Mouse (Mus musculus): ENCODE data around the gene Capn12. TPM values are rescaled to one million over a fixed set of nuclear protein-coding genes. Genes with fewer than 3 reads are reported as not detected.
"Not testable (repeated sequence)": the region's sequence is repeated elsewhere in the genome, so short reads cannot be mapped to it uniquely, and the experiment has no call there.

Capn12 gene
- polyA plus RNA-seq, 1 experiment from 2014 or later: 0.45 TPM

GRCm38 (mm10) chr7:28883039-28883438 lies 1.8 kb downstream of the Capn12 start:
- H3K9me3 ChIP-seq: no peaks in the 10 kb centered on the region
- no peaks in the 10 kb centered on the region for H3K36me3 ChIP-seq
- H3K9ac ChIP-seq: no peak overlapping the region
- no peak for ATAC-seq (ENCODE audit: insufficient read depth, low FRiP score, low read depth)
- WGBS: 77% methylated on average over 11 of the region's 11 CpGs
- peaks cover 7% of the 10 kb centered on the region for H3K27me3 ChIP-seq (replicated peaks)
- no peaks in the 10 kb centered on the region for H3K4me1 ChIP-seq
- no peak overlapping the region for H3K4me2 ChIP-seq
- no peak overlapping the region for H3K4me3 ChIP-seq (replicated peaks)
- H3K27ac ChIP-seq: no peak overlapping the region

DNA sequence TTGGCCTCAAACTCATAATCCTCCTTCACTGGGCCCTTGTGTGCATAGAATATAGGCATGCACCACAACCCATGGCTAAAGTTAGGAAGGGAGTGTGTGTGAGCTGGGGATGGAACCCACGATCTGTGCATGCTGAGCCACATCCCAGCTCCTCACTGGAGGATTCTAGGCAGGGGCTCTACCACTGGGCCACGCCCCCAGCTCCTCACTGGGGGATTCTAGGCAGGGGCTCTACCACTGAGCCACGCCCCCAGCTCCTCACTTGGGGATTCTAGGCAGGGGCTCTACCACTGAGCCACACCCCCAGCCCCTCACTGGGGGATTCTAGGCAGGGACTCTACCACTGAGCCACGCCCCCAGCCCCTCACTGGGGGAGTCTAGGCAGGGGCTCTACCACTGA lies 2.5 kb downstream of the Capn12 start:
- H3K36me3 ChIP-seq; H3K9me3 ChIP-seq; H3K4me3 ChIP-seq (replicated peaks); H3K4me1 ChIP-seq; H3K27ac ChIP-seq; H3K4me2 ChIP-seq; H3K9ac ChIP-seq; ATAC-seq (ENCODE audit: insufficient read depth, low FRiP score, low read depth): not testable (repeated sequence)
- 88% methylated on average over 4 of the region's 4 CpGs for WGBS
- peaks cover 14% of the 10 kb centered on the region for H3K27me3 ChIP-seq (replicated peaks)

- H3K4me3 ChIP-seq (replicated peaks): no peak overlapping the region
- peaks cover 10% of the 10 kb centered on the region; the same call in 1 of the 2 replicates for H3K4me1 ChIP-seq
- WGBS: 26% methylated on average over 14 of the region's 14 CpGs
- no peak overlapping the region for H3K4me2 ChIP-seq
- H3K9me3 ChIP-seq: no peaks in the 10 kb centered on the region
- no peak overlapping the region for H3K27ac ChIP-seq
- peaks cover 20% of the 10 kb centered on the region for H3K27me3 ChIP-seq (replicated peaks)
- no peak for ATAC-seq (ENCODE audit: insufficient read depth, low FRiP score, low read depth)
- 0 out of 2 replicates have a peak, but pooled peaks cover 7% of the 10 kb centered on the region for H3K36me3 ChIP-seq
- H3K9ac ChIP-seq: no peak overlapping the region
Observed at GRCm38 (mm10) chr7:28886486-28886885, 5.3 kb downstream of the Capn12 start.

DNA sequence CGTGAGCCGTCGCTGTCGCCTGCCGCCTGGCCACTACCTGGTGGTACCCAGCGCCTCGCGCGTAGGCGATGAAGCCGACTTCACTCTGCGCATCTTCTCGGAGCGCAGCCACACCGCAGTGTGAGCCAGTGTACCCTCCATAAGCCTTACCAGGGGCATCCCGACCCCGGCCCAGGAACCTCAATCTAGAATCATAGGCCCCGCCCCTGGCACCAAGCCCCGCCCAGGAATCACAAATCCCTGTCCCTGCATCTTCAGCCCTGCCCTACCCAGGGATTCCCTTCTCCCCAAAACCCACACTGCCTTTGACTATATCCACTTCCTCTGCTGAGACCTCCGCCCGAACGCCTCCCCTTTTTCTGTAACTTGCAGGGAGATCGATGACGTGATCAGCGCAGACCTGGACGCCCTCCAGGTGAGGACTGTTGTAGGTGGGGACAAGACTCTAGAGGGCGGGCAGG lies 7.5 kb downstream of the Capn12 start:
- H3K9ac ChIP-seq: no peak overlapping the region
- peaks cover 25% of the 10 kb centered on the region for H3K36me3 ChIP-seq
- H3K27ac ChIP-seq: no peak overlapping the region
- H3K27me3 ChIP-seq (replicated peaks): peaks cover 20% of the 10 kb centered on the region
- H3K4me1 ChIP-seq: peaks cover 10% of the 10 kb centered on the region; the same call in 1 of the 2 replicates
- H3K4me3 ChIP-seq (replicated peaks): peak overlapping the region; percentile 35
- peak; percentile 13; the same call in 1 of the 2 replicates for ATAC-seq (ENCODE audit: insufficient read depth, low FRiP score, low read depth)
- H3K9me3 ChIP-seq: no peaks in the 10 kb centered on the region
- WGBS: 3% methylated on average over 27 of the region's 27 CpGs
- peak overlapping the region; percentile 66 for H3K4me2 ChIP-seq

DNA sequence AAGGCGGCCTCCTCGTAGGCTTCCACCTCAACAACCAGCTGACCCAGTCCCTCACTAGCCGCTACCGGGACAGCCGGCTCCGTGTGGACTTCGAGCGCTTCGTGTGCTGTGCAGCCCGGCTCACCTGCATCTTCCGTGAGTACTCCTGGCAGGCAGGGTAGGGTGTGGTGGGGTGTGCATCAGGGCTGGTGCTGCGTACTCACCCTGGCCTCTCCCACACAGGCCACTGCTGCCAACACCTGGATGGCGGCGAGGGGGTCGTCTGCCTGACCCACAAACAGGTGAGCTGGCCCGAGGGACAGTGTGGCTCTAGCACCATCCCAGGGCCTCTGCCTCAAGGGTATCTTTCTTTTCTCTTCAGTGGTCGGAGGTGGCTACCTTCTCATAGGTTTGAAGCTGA lies 11.4 kb downstream of the Capn12 start:
- Histone ChIP-seq H3K4me2 (no peak overlapping the region), H3K9ac (no peak overlapping the region), H3K4me1 (peaks cover 10% of the 10 kb centered on the region; the same call in 1 of the 2 replicates), H3K4me3 (replicated peaks) (no peak overlapping the region), H3K36me3 (peaks cover 57% of the 10 kb centered on the region), H3K9me3 (no peaks in the 10 kb centered on the region), H3K27me3 (replicated peaks) (peaks cover 16% of the 10 kb centered on the region), H3K27ac (no peak overlapping the region)
- 94% methylated on average over 17 of the region's 17 CpGs for WGBS
- no peak for ATAC-seq (ENCODE audit: insufficient read depth, low FRiP score, low read depth)

DNA sequence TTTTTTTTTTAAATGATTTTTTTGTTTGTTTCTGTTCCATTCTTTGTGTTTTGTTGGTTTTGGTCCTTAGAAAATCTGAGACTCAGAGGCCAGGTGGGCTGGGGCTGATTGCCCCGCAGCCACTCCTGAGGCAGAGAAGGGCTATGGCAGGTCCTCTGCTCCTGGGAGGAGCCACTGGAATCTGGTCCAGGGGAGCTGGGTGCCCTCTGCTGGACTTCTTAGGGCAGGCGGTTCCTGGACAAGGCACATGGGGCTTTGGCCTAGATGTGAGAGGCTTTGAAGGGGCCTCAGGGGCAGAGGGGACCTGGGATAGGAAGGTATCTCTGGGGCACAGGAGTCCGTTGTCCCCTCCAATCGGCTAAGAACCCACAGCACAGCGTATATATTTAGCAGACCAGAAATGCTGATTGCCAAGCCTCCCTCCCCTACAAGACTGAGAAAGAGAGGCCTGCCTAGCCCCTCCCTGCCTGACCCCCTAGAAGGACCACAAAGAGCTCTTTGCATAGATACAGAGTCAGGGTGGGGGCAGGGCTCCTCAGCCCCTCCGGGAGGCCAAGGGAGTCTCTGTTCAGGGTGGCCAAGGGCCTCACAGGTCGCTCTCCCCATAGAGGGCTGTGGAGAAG lies 12.5 kb downstream of the Capn12 start:
- H3K4me3 ChIP-seq (replicated peaks): no peak overlapping the region
- H3K27ac ChIP-seq: no peak overlapping the region
- no peak overlapping the region for H3K4me2 ChIP-seq
- peaks cover 5% of the 10 kb centered on the region; the same call in 1 of the 2 replicates for H3K27me3 ChIP-seq (replicated peaks)
- no peak overlapping the region for H3K9ac ChIP-seq
- H3K4me1 ChIP-seq: peaks cover 4% of the 10 kb centered on the region; the same call in 1 of the 2 replicates
- peak; percentile 48 for ATAC-seq (ENCODE audit: insufficient read depth, low FRiP score, low read depth)
- H3K36me3 ChIP-seq: peaks cover 69% of the 10 kb centered on the region
- WGBS: 37% methylated on average over 7 of the region's 7 CpGs
- H3K9me3 ChIP-seq: no peaks in the 10 kb centered on the region

DNA sequence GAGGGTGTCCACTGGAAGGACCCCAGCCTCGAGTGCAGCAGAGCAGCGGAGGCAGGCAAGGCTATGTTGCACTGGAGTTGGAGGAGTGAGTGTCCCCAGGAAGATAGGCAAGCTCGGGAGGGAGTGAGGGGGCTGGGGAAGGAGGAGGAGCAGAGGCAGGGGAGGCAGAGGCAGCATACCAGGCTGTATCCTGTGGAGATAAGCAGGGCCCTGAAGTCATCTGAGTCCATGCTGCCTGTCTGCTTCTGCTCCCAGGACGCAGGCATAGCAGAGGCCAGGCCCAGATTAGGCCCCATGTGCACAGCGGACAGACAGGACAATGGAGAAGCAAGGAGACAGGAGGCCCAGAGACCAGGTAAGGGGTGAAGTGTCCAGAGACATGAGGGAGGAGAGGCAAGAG lies 13.7 kb downstream of the Capn12 start:
- WGBS: 62% methylated on average over 5 of the region's 5 CpGs
- Histone ChIP-seq H3K4me2 (no peak overlapping the region), H3K4me3 (replicated peaks) (no peak overlapping the region), H3K9ac (no peak overlapping the region), H3K4me1 (no peaks in the 10 kb centered on the region), H3K9me3 (no peaks in the 10 kb centered on the region), H3K27ac (no peak overlapping the region), H3K36me3 (peaks cover 81% of the 10 kb centered on the region), H3K27me3 (replicated peaks) (0 out of 2 replicates have a peak, but pooled peaks cover 4% of the 10 kb centered on the region)
- ATAC-seq (ENCODE audit: insufficient read depth, low FRiP score, low read depth): no peak

- Histone ChIP-seq H3K9ac (no peak overlapping the region), H3K9me3 (no peaks in the 10 kb centered on the region), H3K4me2 (no peak overlapping the region), H3K36me3 (peaks cover 85% of the 10 kb centered on the region), H3K27ac (no peak overlapping the region), H3K4me3 (replicated peaks) (no peak overlapping the region), H3K27me3 (replicated peaks) (no peaks in the 10 kb centered on the region), H3K4me1 (no peaks in the 10 kb centered on the region)
- 90% methylated on average over 6 of the region's 6 CpGs for WGBS
- no peak for ATAC-seq (ENCODE audit: insufficient read depth, low FRiP score, low read depth)
Observed at GRCm38 (mm10) chr7:28897661-28898060, 16.4 kb downstream of the Capn12 start.

DNA sequence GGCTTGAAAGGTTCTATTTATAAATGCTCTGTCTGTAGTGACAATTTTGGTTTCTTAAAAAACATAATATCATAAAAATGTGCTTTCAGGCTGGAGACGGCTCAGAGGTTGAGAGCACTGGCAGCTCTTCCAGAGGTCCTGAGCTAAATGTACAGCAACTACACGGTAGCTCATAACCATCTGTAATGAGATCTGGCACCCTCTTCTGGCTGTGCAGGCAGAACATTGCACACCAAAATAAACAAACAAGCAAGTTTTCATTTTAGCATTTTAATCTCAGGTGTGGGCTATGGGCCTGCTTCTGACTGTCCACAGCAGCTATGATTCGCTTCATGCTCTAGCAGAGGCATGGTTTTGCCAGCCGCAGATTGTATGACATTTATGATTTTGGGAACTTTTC lies 18.8 kb downstream of the Capn12 start:
- peaks cover 94% of the 10 kb centered on the region for H3K36me3 ChIP-seq
- no peaks in the 10 kb centered on the region for H3K9me3 ChIP-seq
- WGBS: 77% methylated on average over 4 of the region's 4 CpGs
- H3K27ac ChIP-seq: no peak overlapping the region
- no peak overlapping the region for H3K4me3 ChIP-seq (replicated peaks)
- H3K4me2 ChIP-seq: no peak overlapping the region
- no peak overlapping the region for H3K9ac ChIP-seq
- H3K27me3 ChIP-seq (replicated peaks): no peaks in the 10 kb centered on the region
- no peaks in the 10 kb centered on the region for H3K4me1 ChIP-seq
- ATAC-seq (ENCODE audit: insufficient read depth, low FRiP score, low read depth): no peak

GRCm38 (mm10) chr7:28901311-28902125 lies 20.3 kb downstream of the Capn12 start:
- ATAC-seq (ENCODE audit: insufficient read depth, low FRiP score, low read depth): peak; percentile 40
- Histone ChIP-seq H3K36me3 (peaks cover 93% of the 10 kb centered on the region), H3K27me3 (replicated peaks) (no peaks in the 10 kb centered on the region), H3K4me2 (no peak overlapping the region), H3K4me3 (replicated peaks) (no peak overlapping the region), H3K27ac (no peak overlapping the region), H3K9me3 (no peaks in the 10 kb centered on the region), H3K9ac (no peak overlapping the region), H3K4me1 (no peaks in the 10 kb centered on the region)
- 85% methylated on average over 13 of the region's 13 CpGs for WGBS

DNA sequence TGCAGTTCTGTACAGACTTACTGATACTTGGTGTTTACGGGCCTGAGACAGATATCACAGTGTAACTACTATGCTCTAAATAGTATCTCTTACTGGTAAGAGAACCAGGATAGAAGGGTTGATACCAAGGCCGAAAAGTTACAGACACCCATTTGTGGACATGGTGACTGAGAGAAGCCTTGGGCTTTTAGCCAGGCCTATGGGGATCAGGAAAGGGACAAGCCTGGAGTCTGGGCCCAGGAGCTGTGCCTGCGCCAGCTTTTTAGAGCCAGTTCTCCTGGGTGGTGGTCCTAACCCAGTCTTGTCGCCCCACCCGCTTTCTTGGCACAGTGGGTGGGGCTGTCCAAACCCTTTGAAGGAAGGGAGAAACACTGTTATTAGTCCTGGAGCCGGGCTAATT lies 21.0 kb downstream of the Capn12 start:
- H3K27me3 ChIP-seq (replicated peaks): no peaks in the 10 kb centered on the region

GRCm38 (mm10) chr7:28902809-28903208 lies 21.6 kb downstream of the Capn12 start:
- Histone ChIP-seq H3K27ac (no peak overlapping the region), H3K36me3 (peaks cover 92% of the 10 kb centered on the region), H3K4me2 (no peak overlapping the region), H3K9ac (no peak overlapping the region), H3K9me3 (no peaks in the 10 kb centered on the region), H3K4me3 (replicated peaks) (no peak overlapping the region), H3K27me3 (replicated peaks) (no peaks in the 10 kb centered on the region), H3K4me1 (no peaks in the 10 kb centered on the region)
- WGBS: 90% methylated on average over 3 of the region's 3 CpGs
- ATAC-seq (ENCODE audit: insufficient read depth, low FRiP score, low read depth): no peak

More for the DNA sequence above, 21.0 kb downstream of the Capn12 start:
- ATAC-seq (ENCODE audit: insufficient read depth, low FRiP score, low read depth): no peak
- no peak overlapping the region for H3K4me3 ChIP-seq (replicated peaks)
- H3K9ac ChIP-seq: no peak overlapping the region
- no peak overlapping the region for H3K4me2 ChIP-seq
- WGBS: 92% methylated on average over 6 of the region's 6 CpGs
- peaks cover 93% of the 10 kb centered on the region for H3K36me3 ChIP-seq
- H3K27ac ChIP-seq: no peak overlapping the region
- H3K9me3 ChIP-seq: no peaks in the 10 kb centered on the region
- no peaks in the 10 kb centered on the region for H3K4me1 ChIP-seq

Measured in stomach, embryonic 15.5 days (tissue).